Mouse (Mus musculus): Measurements from ENCODE around the gene Olfr527. TPM values are rescaled to one million over a fixed set of nuclear protein-coding genes. Genes with fewer than 3 reads are reported as not detected.

The Olfr527 gene
- polyA plus RNA-seq (2014; fragmentation: Nextera tagmentation; extraction: Ambion mirVana): not detected in 2 replicates

DNA sequence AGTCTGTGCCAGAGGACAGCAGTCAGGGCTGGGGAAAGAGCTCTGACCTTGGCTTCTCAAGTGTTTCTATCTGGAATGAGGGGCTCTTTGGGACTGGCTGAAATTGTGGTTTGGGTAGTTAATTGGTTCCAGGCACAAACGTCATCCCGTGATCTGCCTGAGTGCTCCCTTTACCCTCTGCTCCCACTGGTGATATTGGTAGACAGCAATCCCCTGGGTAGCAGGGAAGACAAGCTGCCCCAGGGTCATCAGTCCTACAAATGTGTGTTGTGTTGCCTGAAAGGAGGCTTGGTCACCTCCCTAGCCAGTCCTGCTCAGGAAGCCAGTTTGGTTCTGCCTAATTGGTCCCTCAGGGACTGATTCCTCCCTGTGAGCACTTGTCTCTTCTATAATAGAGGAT, at the start of gene Olfr527:
TSS of gene Olfr527 (plus strand) at position 301 of the 400 bp plus-strand sequence.
- no peak for ATAC-seq (replicated peaks; ENCODE audit: insufficient number of reproducible peaks, low FRiP score, low TSS enrichment)
- WGBS (ENCODE audit: insufficient replicate concordance): 88% methylated on average over 2 of the region's 2 CpGs
- no peak within 1 kb of the TSS for H3K4me2 ChIP-seq

DNA sequence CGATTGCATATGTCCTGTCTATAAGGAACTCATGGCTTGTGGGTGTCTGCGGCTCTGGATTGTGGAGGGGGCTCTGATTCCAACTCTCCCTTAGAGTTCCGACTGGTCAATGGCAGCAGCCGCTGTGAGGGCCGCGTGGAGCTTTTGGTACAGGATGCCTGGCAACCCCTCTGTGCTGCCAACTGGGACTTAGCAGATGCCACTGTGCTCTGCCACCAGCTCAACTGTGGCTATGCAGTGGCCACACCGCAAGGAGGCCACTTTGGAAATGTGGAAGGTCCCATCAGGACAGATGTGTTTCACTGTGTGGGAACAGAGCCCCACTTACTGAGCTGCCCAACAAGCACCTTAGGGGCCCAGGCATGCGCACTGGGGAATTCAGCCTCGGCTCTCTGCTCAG, 38.1 kb upstream of the Olfr527 start:
- no peak for ATAC-seq (replicated peaks; ENCODE audit: insufficient number of reproducible peaks, low FRiP score, low TSS enrichment)
- Histone ChIP-seq H3K4me1 (ENCODE audit: control insufficient read depth, insufficient read depth, low read length) (no peaks in the 10 kb centered on the region), H3K4me3 (ENCODE audit: low read depth, low read length) (no peak overlapping the region), H3K9ac (ENCODE audit: low read depth, low read length) (no peak overlapping the region), H3K36me3 (ENCODE audit: control insufficient read depth, insufficient read depth, low read length) (no peaks in the 10 kb centered on the region), H3K4me2 (no peak overlapping the region), H3K27ac (ENCODE audit: low read depth, low read length) (no peak overlapping the region), H3K9me3 (replicated peaks; ENCODE audit: control insufficient read depth, low read length) (no peaks in the 10 kb centered on the region), H3K27me3 (ENCODE audit: control insufficient read depth, insufficient read depth, low read length) (no peaks in the 10 kb centered on the region)
- WGBS (ENCODE audit: insufficient replicate concordance): 82% methylated on average over 9 of the region's 9 CpGs

More for the DNA sequence above, at the start of gene Olfr527:
- Histone ChIP-seq H3K36me3 (ENCODE audit: control insufficient read depth, insufficient read depth, low read length) (no peaks in the 10 kb centered on the region), H3K27me3 (ENCODE audit: control insufficient read depth, insufficient read depth, low read length) (no peaks in the 10 kb centered on the region), H3K4me1 (ENCODE audit: control insufficient read depth, insufficient read depth, low read length) (no peaks in the 10 kb centered on the region), H3K4me3 (ENCODE audit: low read depth, low read length) (no peak within 1 kb of the TSS), H3K27ac (ENCODE audit: low read depth, low read length) (no peak within 1 kb of the TSS), H3K9ac (ENCODE audit: low read depth, low read length) (no peak within 1 kb of the TSS), H3K9me3 (replicated peaks; ENCODE audit: control insufficient read depth, low read length) (no peaks in the 10 kb centered on the region)

DNA sequence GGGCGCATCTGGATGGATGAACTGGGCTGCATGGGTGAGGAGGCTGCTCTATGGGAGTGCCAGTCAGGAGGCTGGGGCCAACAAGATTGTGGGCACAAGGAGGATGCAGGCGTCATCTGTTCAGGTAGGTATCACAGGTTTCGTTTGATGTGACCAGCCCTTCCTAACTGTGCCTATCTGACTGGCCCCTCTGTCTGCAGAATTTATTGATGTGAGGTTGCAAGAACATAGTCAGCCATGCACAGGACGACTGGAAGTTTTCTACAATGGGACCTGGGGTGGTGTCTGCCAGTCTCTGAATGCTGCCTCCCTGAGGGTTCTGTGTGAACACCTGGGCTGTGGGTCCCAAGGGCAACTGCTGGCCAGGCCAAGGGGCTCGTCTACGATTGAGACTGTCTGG, 36.9 kb upstream of the Olfr527 start:
- no peak for ATAC-seq (replicated peaks; ENCODE audit: insufficient number of reproducible peaks, low FRiP score, low TSS enrichment)
- Histone ChIP-seq H3K27ac (ENCODE audit: low read depth, low read length) (no peak overlapping the region), H3K9ac (ENCODE audit: low read depth, low read length) (no peak overlapping the region), H3K9me3 (replicated peaks; ENCODE audit: control insufficient read depth, low read length) (no peaks in the 10 kb centered on the region), H3K4me3 (ENCODE audit: low read depth, low read length) (no peak overlapping the region), H3K36me3 (ENCODE audit: control insufficient read depth, insufficient read depth, low read length) (no peaks in the 10 kb centered on the region), H3K4me2 (no peak overlapping the region), H3K4me1 (ENCODE audit: control insufficient read depth, insufficient read depth, low read length) (no peaks in the 10 kb centered on the region), H3K27me3 (ENCODE audit: control insufficient read depth, insufficient read depth, low read length) (no peaks in the 10 kb centered on the region)
- 69% methylated on average over 6 of the region's 6 CpGs for whole genome bisulfite sequencing (ENCODE audit: insufficient replicate concordance)

DNA sequence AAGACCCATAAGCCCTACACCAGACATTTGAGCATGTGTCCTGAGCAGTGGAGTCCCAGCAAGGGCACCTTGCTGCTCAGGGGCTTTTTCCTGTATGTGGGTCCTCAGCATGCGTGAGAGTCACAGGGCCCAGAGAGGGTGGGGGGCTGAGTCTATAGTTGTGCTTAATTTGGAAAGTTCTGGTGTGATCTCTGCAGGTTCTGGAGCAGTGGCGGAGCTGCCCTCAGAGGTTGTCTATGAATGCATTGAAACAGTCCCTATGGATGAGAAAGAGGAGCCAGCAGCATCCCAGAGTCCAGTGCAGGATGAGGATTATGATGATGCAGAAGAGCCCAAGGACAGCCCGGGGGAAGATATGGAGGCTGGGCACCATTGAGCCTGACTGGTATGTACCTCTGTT, 34.4 kb upstream of the Olfr527 start:
- Histone ChIP-seq H3K9ac (ENCODE audit: low read depth, low read length) (no peak overlapping the region), H3K4me1 (ENCODE audit: control insufficient read depth, insufficient read depth, low read length) (no peaks in the 10 kb centered on the region), H3K27ac (ENCODE audit: low read depth, low read length) (no peak overlapping the region), H3K36me3 (ENCODE audit: control insufficient read depth, insufficient read depth, low read length) (no peaks in the 10 kb centered on the region), H3K27me3 (ENCODE audit: control insufficient read depth, insufficient read depth, low read length) (no peaks in the 10 kb centered on the region), H3K4me3 (ENCODE audit: low read depth, low read length) (no peak overlapping the region), H3K4me2 (no peak overlapping the region), H3K9me3 (replicated peaks; ENCODE audit: control insufficient read depth, low read length) (no peaks in the 10 kb centered on the region)
- WGBS (ENCODE audit: insufficient replicate concordance): 83% methylated on average over 3 of the region's 3 CpGs
- ATAC-seq (replicated peaks; ENCODE audit: insufficient number of reproducible peaks, low FRiP score, low TSS enrichment): no peak

DNA sequence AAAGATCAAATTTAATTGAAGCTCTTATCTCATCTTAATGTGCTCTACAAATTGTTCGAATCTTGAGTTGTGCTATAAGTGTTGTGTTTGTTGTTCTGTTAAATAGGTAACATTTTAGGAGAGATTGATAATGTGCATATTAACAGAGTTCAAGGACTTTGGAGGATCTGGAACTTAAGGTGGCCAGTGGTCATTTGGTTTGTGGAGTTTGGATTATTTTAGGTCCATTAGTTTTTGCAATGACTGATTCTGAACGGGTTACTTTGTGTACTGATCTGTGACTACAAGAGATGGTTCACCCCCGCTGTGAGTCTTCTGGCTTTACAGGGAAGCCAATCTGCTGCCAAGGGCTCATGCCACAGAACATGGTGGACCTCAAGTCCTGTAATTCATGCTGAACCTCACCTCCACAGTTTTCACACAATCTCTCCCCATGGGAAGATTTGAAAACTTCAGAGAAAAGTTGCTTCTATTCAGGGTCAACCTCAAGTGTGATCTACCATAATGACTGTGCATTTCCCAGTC, 13.9 kb upstream of the Olfr527 start:
- Histone ChIP-seq H3K27me3 (ENCODE audit: control insufficient read depth, insufficient read depth, low read length) (no peaks in the 10 kb centered on the region), H3K9me3 (replicated peaks; ENCODE audit: control insufficient read depth, low read length) (no peaks in the 10 kb centered on the region), H3K9ac (ENCODE audit: low read depth, low read length) (no peak overlapping the region), H3K4me1 (ENCODE audit: control insufficient read depth, insufficient read depth, low read length) (no peaks in the 10 kb centered on the region), H3K36me3 (ENCODE audit: control insufficient read depth, insufficient read depth, low read length) (no peaks in the 10 kb centered on the region), H3K4me2 (no peak overlapping the region), H3K27ac (ENCODE audit: low read depth, low read length) (no peak overlapping the region), H3K4me3 (ENCODE audit: low read depth, low read length) (no peak overlapping the region)
- ATAC-seq (replicated peaks; ENCODE audit: insufficient number of reproducible peaks, low FRiP score, low TSS enrichment): no peak
- WGBS (ENCODE audit: insufficient replicate concordance): 66% methylated on average over 3 of the region's 3 CpGs

DNA sequence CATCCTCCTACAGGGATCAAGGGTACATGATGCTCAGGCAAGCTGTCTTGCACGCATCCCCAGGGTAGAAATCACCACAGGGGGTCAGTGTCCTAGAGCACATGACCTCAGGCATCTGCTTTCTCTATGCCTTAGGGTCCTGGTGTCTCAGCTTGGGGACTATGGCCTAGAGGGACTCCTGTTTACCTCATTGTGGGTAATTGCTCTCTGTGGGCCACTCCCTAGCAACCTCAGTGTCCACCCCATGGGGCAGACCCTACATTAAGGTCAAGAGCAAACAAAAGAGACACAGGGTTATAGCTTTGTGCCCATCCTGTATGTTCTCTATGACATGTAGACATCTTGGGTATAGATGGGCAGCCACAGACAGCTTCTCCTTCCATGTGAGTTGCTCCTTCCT, 13.3 kb upstream of the Olfr527 start, which contains the start of gene Olfr525:
TSS of gene Olfr525 (plus strand) at position 301 of the 400 bp plus-strand sequence.
- Histone ChIP-seq H3K9ac (ENCODE audit: low read depth, low read length) (no peak within 1 kb of the TSS), H3K4me2 (no peak within 1 kb of the TSS), H3K27ac (ENCODE audit: low read depth, low read length) (no peak within 1 kb of the TSS), H3K9me3 (replicated peaks; ENCODE audit: control insufficient read depth, low read length) (no peaks in the 10 kb centered on the region), H3K4me3 (ENCODE audit: low read depth, low read length) (no peak within 1 kb of the TSS), H3K4me1 (ENCODE audit: control insufficient read depth, insufficient read depth, low read length) (no peaks in the 10 kb centered on the region), H3K27me3 (ENCODE audit: control insufficient read depth, insufficient read depth, low read length) (no peaks in the 10 kb centered on the region), H3K36me3 (ENCODE audit: control insufficient read depth, insufficient read depth, low read length) (no peaks in the 10 kb centered on the region)
- no peak for ATAC-seq (replicated peaks; ENCODE audit: insufficient number of reproducible peaks, low FRiP score, low TSS enrichment)
- 58% methylated on average over 1 of the region's 1 CpGs for WGBS (ENCODE audit: insufficient replicate concordance)

DNA sequence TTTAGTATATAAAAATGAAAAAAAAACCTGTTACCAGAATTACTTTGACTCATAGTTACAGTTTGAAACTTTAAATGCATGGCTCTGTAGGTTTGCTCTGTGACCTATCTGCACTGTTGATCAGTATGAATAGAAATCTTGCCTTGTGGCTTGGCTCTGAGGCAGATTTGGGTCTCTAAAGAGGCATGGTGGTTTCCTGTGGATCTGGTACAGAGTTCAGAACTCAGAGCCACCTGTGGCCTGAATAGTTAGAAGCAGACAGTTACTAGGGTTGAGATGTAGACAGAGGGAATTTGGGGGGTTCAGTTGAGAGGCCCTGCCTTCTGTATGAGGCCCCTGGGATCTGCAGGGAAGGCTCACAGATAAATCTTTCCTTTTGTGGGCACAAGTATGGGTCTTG, 12.7 kb upstream of the Olfr527 start:
- Histone ChIP-seq H3K27ac (ENCODE audit: low read depth, low read length) (no peak overlapping the region), H3K9ac (ENCODE audit: low read depth, low read length) (no peak overlapping the region), H3K36me3 (ENCODE audit: control insufficient read depth, insufficient read depth, low read length) (no peaks in the 10 kb centered on the region), H3K4me1 (ENCODE audit: control insufficient read depth, insufficient read depth, low read length) (no peaks in the 10 kb centered on the region), H3K4me3 (ENCODE audit: low read depth, low read length) (no peak overlapping the region), H3K9me3 (replicated peaks; ENCODE audit: control insufficient read depth, low read length) (no peaks in the 10 kb centered on the region), H3K27me3 (ENCODE audit: control insufficient read depth, insufficient read depth, low read length) (no peaks in the 10 kb centered on the region), H3K4me2 (no peak overlapping the region)
- no peak for ATAC-seq (replicated peaks; ENCODE audit: insufficient number of reproducible peaks, low FRiP score, low TSS enrichment)

DNA sequence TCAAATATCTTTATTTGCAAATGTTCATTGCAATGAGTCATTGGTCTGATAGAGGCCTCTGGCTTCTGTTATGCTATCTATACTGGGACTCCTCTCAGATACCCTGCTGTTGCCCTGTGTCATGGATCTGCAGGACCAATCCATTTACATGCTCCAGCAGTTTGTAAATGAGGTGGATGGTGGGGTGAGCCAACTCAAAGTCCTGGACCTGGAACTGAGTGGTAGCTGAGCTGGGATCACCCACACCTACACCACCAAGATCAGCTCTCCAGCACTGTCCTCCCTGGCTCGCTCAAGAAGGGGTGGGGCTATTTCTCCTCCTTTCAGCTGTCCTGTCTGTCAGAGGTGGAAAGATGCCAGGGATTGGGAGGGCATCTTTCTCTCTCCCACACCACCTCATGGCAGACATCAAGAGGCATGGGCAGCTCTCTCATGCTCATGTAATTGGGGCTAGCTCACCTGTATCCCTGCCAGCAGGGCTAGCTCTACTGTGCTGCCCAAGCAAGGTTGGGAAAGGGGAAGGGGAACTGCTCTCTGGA, 4.0 kb upstream of the Olfr527 start:
- 53% methylated on average over 1 of the region's 1 CpGs for WGBS (ENCODE audit: insufficient replicate concordance)
- Histone ChIP-seq H3K4me2 (no peak overlapping the region), H3K27me3 (ENCODE audit: control insufficient read depth, insufficient read depth, low read length) (no peaks in the 10 kb centered on the region), H3K9me3 (replicated peaks; ENCODE audit: control insufficient read depth, low read length) (no peaks in the 10 kb centered on the region), H3K9ac (ENCODE audit: low read depth, low read length) (no peak overlapping the region), H3K36me3 (ENCODE audit: control insufficient read depth, insufficient read depth, low read length) (no peaks in the 10 kb centered on the region), H3K4me3 (ENCODE audit: low read depth, low read length) (no peak overlapping the region), H3K4me1 (ENCODE audit: control insufficient read depth, insufficient read depth, low read length) (no peaks in the 10 kb centered on the region), H3K27ac (ENCODE audit: low read depth, low read length) (no peak overlapping the region)
- no peak for ATAC-seq (replicated peaks; ENCODE audit: insufficient number of reproducible peaks, low FRiP score, low TSS enrichment)

DNA sequence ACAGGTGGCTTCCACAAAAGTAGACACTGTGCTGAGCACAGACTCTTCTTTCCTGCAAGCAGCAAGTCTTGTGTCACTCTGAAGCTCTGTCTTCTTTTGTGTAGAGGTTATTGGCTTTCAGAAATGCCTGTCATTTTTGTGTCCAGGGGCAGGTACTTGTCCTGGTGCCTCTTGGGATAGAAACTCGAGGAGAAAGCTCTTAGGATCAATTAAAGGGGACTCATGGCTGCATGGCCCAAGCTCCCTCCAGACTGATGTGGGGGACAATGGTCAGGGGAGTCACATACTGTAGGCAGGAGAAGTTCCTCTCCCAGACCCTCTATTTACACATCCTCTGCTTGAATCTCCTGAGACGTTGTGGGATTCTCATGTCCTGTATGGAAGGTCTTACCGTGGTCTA, 27.8 kb downstream of the Olfr527 start, which contains the start of gene Olfr60:
TSS of gene Olfr60 (minus strand) at position 101 of the 400 bp plus-strand sequence.
- Histone ChIP-seq H3K4me2 (no peak within 1 kb of the TSS), H3K9me3 (replicated peaks; ENCODE audit: control insufficient read depth, low read length) (no peaks in the 10 kb centered on the region), H3K4me1 (ENCODE audit: control insufficient read depth, insufficient read depth, low read length) (no peaks in the 10 kb centered on the region), H3K4me3 (ENCODE audit: low read depth, low read length) (no peak within 1 kb of the TSS), H3K36me3 (ENCODE audit: control insufficient read depth, insufficient read depth, low read length) (no peaks in the 10 kb centered on the region), H3K27me3 (ENCODE audit: control insufficient read depth, insufficient read depth, low read length) (no peaks in the 10 kb centered on the region), H3K27ac (ENCODE audit: low read depth, low read length) (no peak within 1 kb of the TSS), H3K9ac (ENCODE audit: low read depth, low read length) (no peak within 1 kb of the TSS)
- ATAC-seq (replicated peaks; ENCODE audit: insufficient number of reproducible peaks, low FRiP score, low TSS enrichment): no peak
- WGBS (ENCODE audit: insufficient replicate concordance): 59% methylated on average over 3 of the region's 3 CpGs

Data from heart, embryonic 11.5 days (tissue).